Mouse (Mus musculus) embryonic facial prominence, embryonic 13.5 days (tissue): ENCODE measurements around the gene Efna3. TPM values are rescaled to one million over a fixed set of nuclear protein-coding genes. Genes with fewer than 3 reads are reported as not detected.
A peak's percentile ranks its signal among the peaks of the same experiment; 100 is the strongest.

Source experiments
- ATAC-seq: fragments of 200-750 bp; cut with Nextera tagmentation; 2 replicates; pipeline ENCODE4 v1.8.0; 2017; ENCODE audit warnings: low read depth; ENCODE audit not compliant: insufficient number of reproducible peaks, insufficient read depth, low FRiP score, low TSS enrichment
- H3K27ac ChIP-seq: fragments of 300-500 bp; sonication (generic); 2 replicates; pipeline ENCODE4 v1.5.1; 2015; ENCODE audit warnings: moderate library complexity, mild to moderate bottlenecking, inconsistent platforms
- H3K27me3 ChIP-seq: fragments of 300-500 bp; sonication (generic); 2 replicates; pipeline ENCODE4 v1.6.1; 2015; ENCODE audit warnings: mild to moderate bottlenecking, inconsistent platforms
- H3K36me3 ChIP-seq: fragments of 300-500 bp; sonication (generic); 2 replicates; pipeline ENCODE4 v1.6.1; 2015; ENCODE audit warnings: mild to moderate bottlenecking, inconsistent platforms
- H3K4me1 ChIP-seq: fragments of 300-500 bp; sonication (generic); 2 replicates; pipeline ENCODE4 v1.6.1; 2015; ENCODE audit warnings: inconsistent platforms
- H3K4me2 ChIP-seq: fragments of 300-500 bp; sonication (generic); 2 replicates; pipeline ENCODE4 v1.6.1; 2015; ENCODE audit warnings: moderate library complexity, mild to moderate bottlenecking, inconsistent platforms
- H3K4me3 ChIP-seq: fragments of 300-500 bp; sonication (generic); 2 replicates; pipeline ENCODE4 v1.5.1; 2015; ENCODE audit warnings: mild to moderate bottlenecking, inconsistent platforms
- H3K9ac ChIP-seq: fragments of 300-500 bp; sonication (generic); 2 replicates; pipeline ENCODE4 v1.6.1; 2015; ENCODE audit warnings: mild to moderate bottlenecking, inconsistent platforms
- H3K9me3 ChIP-seq: fragments of 300-500 bp; sonication (generic); 2 replicates; pipeline ENCODE4 v1.6.1; 2016; ENCODE audit warnings: inconsistent platforms
- WGBS: fragments of 180-500 bp; shearing (Covaris S2); methylation state at CpG from one replicate; pipeline ENCODE4 v1.1.7; 2015; ENCODE audit warnings: mixed read lengths; 5-methylcytosine and 5-hydroxymethylcytosine counted together
- polyA plus RNA-seq: library from polyadenylated mRNA; unstranded; fragments of >200 nt; fragmentation: Nextera tagmentation; extraction: Ambion mirVana; gene quantifications from 2 replicates; pipeline ENCODE4 v1.2.1, GENCODE M21; 2015

Efna3 gene
- polyA plus RNA-seq, 1 experiment from 2014 or later: 22.6 TPM

GRCm38 (mm10) chr3:89314791-89315190 is 8.0 kb downstream of the Efna3 start:
- no peak overlapping the region for H3K27ac ChIP-seq
- H3K4me3 ChIP-seq: peak overlapping the region; percentile 36
- peak overlapping the region; percentile 62; the same call in 1 of the 2 replicates for H3K9ac ChIP-seq
- no peaks in the 10 kb centered on the region for H3K36me3 ChIP-seq
- peaks cover 36% of the 10 kb centered on the region for H3K27me3 ChIP-seq
- no peak for ATAC-seq
- peaks cover 52% of the 10 kb centered on the region for H3K4me1 ChIP-seq
- 49% methylated on average over 2 of the region's 2 CpGs for WGBS
- H3K9me3 ChIP-seq: peaks cover 5% of the 10 kb centered on the region; the same call in 1 of the 2 replicates
- H3K4me2 ChIP-seq: peak overlapping the region; percentile 67

GRCm38 (mm10) chr3:89314340-89314739 is 8.4 kb downstream of the Efna3 start:
- H3K9me3 ChIP-seq: peaks cover 5% of the 10 kb centered on the region; the same call in 1 of the 2 replicates
- no peak for ATAC-seq
- no peak overlapping the region for H3K4me3 ChIP-seq
- no peak overlapping the region for H3K4me2 ChIP-seq
- peaks cover 32% of the 10 kb centered on the region for H3K27me3 ChIP-seq
- no peaks in the 10 kb centered on the region for H3K36me3 ChIP-seq
- H3K4me1 ChIP-seq: peaks cover 48% of the 10 kb centered on the region
- WGBS: 74% methylated on average over 5 of the region's 5 CpGs
- no peak overlapping the region for H3K9ac ChIP-seq
- no peak overlapping the region for H3K27ac ChIP-seq

GRCm38 (mm10) chr3:89308089-89308488 is 14.7 kb downstream of the Efna3 start:
- peaks cover 16% of the 10 kb centered on the region for H3K4me1 ChIP-seq
- WGBS: 6% methylated on average over 9 of the region's 9 CpGs
- no peak overlapping the region for H3K27ac ChIP-seq
- no peak overlapping the region for H3K9ac ChIP-seq
- no peaks in the 10 kb centered on the region for H3K27me3 ChIP-seq
- H3K4me3 ChIP-seq: no peak overlapping the region
- H3K36me3 ChIP-seq: no peaks in the 10 kb centered on the region
- H3K4me2 ChIP-seq: no peak overlapping the region
- ATAC-seq: no peak
- peaks cover 5% of the 10 kb centered on the region; the same call in 1 of the 2 replicates for H3K9me3 ChIP-seq

- 53% methylated on average over 8 of the region's 8 CpGs for WGBS
- Histone ChIP-seq H3K4me3 (no peak overlapping the region), H3K36me3 (no peaks in the 10 kb centered on the region), H3K4me1 (peaks cover 16% of the 10 kb centered on the region), H3K27me3 (no peaks in the 10 kb centered on the region), H3K9ac (0 out of 2 replicates have a peak overlapping the region, but pooled peaks have one; percentile 21), H3K9me3 (no peaks in the 10 kb centered on the region), H3K4me2 (no peak overlapping the region), H3K27ac (peak overlapping the region; percentile 0; the same call in 1 of the 2 replicates)
- no peak for ATAC-seq
Observed at GRCm38 (mm10) chr3:89305551-89306325, 17.0 kb downstream of the Efna3 start.

- Histone ChIP-seq H3K36me3 (no peaks in the 10 kb centered on the region), H3K27me3 (peaks cover 3% of the 10 kb centered on the region; the same call in 1 of the 2 replicates), H3K4me2 (no peak overlapping the region), H3K9ac (peak overlapping the region; percentile 21; the same call in 1 of the 2 replicates), H3K4me3 (no peak overlapping the region), H3K9me3 (no peaks in the 10 kb centered on the region), H3K4me1 (peaks cover 17% of the 10 kb centered on the region), H3K27ac (peak overlapping the region; percentile 0; the same call in 1 of the 2 replicates)
- 40% methylated on average over 4 of the region's 4 CpGs for WGBS
- ATAC-seq: no peak
Observed at GRCm38 (mm10) chr3:89305105-89305504, 17.7 kb downstream of the Efna3 start.

GRCm38 (mm10) chr3:89304440-89304839 is 18.3 kb downstream of the Efna3 start:
- no peak overlapping the region for H3K4me3 ChIP-seq
- H3K27ac ChIP-seq: no peak overlapping the region
- WGBS: 59% methylated on average over 6 of the region's 6 CpGs
- no peaks in the 10 kb centered on the region for H3K36me3 ChIP-seq
- peaks cover 4% of the 10 kb centered on the region; the same call in 1 of the 2 replicates for H3K27me3 ChIP-seq
- no peak for ATAC-seq
- no peaks in the 10 kb centered on the region for H3K9me3 ChIP-seq
- H3K4me1 ChIP-seq: peaks cover 23% of the 10 kb centered on the region
- no peak overlapping the region for H3K4me2 ChIP-seq
- no peak overlapping the region for H3K9ac ChIP-seq

GRCm38 (mm10) chr3:89300514-89300913 is 22.3 kb downstream of the Efna3 start:
- ATAC-seq: no peak
- no peak overlapping the region for H3K27ac ChIP-seq
- H3K4me2 ChIP-seq: no peak overlapping the region
- no peak overlapping the region for H3K4me3 ChIP-seq
- peaks cover 4% of the 10 kb centered on the region; the same call in 1 of the 2 replicates for H3K27me3 ChIP-seq
- no peaks in the 10 kb centered on the region for H3K36me3 ChIP-seq
- WGBS: 59% methylated on average over 2 of the region's 2 CpGs
- no peak overlapping the region for H3K9ac ChIP-seq
- peaks cover 18% of the 10 kb centered on the region for H3K4me1 ChIP-seq
- no peaks in the 10 kb centered on the region for H3K9me3 ChIP-seq

GRCm38 (mm10) chr3:89300071-89300470 is 22.7 kb downstream of the Efna3 start:
- Histone ChIP-seq H3K9ac (no peak overlapping the region), H3K27me3 (peaks cover 4% of the 10 kb centered on the region; the same call in 1 of the 2 replicates), H3K36me3 (no peaks in the 10 kb centered on the region), H3K4me1 (peaks cover 15% of the 10 kb centered on the region), H3K27ac (no peak overlapping the region), H3K9me3 (no peaks in the 10 kb centered on the region), H3K4me3 (peak overlapping the region; percentile 29; the same call in 1 of the 2 replicates), H3K4me2 (peak overlapping the region; percentile 57)
- 47% methylated on average over 1 of the region's 1 CpGs for WGBS
- no peak for ATAC-seq

GRCm38 (mm10) chr3:89299499-89299898 is 23.3 kb downstream of the Efna3 start:
- peak overlapping the region; percentile 57 for H3K4me2 ChIP-seq
- H3K4me3 ChIP-seq: peak overlapping the region; percentile 29
- H3K4me1 ChIP-seq: peaks cover 12% of the 10 kb centered on the region
- no peak for ATAC-seq
- no peaks in the 10 kb centered on the region for H3K36me3 ChIP-seq
- H3K9me3 ChIP-seq: no peaks in the 10 kb centered on the region
- peaks cover 4% of the 10 kb centered on the region; the same call in 1 of the 2 replicates for H3K27me3 ChIP-seq
- 2% methylated on average over 14 of the region's 14 CpGs for WGBS
- peak overlapping the region; percentile 44 for H3K27ac ChIP-seq
- peak overlapping the region; percentile 59 for H3K9ac ChIP-seq

GRCm38 (mm10) chr3:89298908-89299307 is 23.9 kb downstream of the Efna3 start:
- Histone ChIP-seq H3K9me3 (no peaks in the 10 kb centered on the region), H3K27ac (no peak overlapping the region), H3K4me1 (peaks cover 12% of the 10 kb centered on the region), H3K4me3 (no peak overlapping the region), H3K27me3 (peaks cover 4% of the 10 kb centered on the region; the same call in 1 of the 2 replicates), H3K4me2 (peak overlapping the region; percentile 57), H3K36me3 (no peaks in the 10 kb centered on the region), H3K9ac (no peak overlapping the region)
- no peak for ATAC-seq
- WGBS: 84% methylated on average over 6 of the region's 6 CpGs

- 77% methylated on average over 11 of the region's 11 CpGs for WGBS
- Histone ChIP-seq H3K4me1 (peaks cover 12% of the 10 kb centered on the region), H3K4me3 (no peak overlapping the region), H3K4me2 (no peak overlapping the region), H3K9ac (no peak overlapping the region), H3K36me3 (no peaks in the 10 kb centered on the region), H3K27ac (no peak overlapping the region), H3K9me3 (no peaks in the 10 kb centered on the region), H3K27me3 (peaks cover 4% of the 10 kb centered on the region; the same call in 1 of the 2 replicates)
- no peak for ATAC-seq
Observed at GRCm38 (mm10) chr3:89296761-89297396, 25.9 kb downstream of the Efna3 start.
